Mouse (Mus musculus) ES-E14 (cell line): ENCODE measurements around the gene Gnas. TPM values are rescaled to one million over a fixed set of nuclear protein-coding genes. Genes with fewer than 3 reads are reported as not detected.

ENCODE experiments used
- DNase-seq: peaks from one replicate; pipeline ENCODE4 v3.0.0-alpha.2; 2013; ENCODE audit warnings: low read depth, low spot score
- H3K27ac ChIP-seq: 2 replicates; pipeline ENCODE4 v1.5.1; 2012; ENCODE audit warnings: low read depth, mild to moderate bottlenecking, low read length, moderate library complexity, mixed read lengths; ENCODE audit not compliant: poor library complexity, insufficient read depth, severe bottlenecking
- H3K36me3 ChIP-seq: 2 replicates; pipeline ENCODE4 v1.6.1; 2012; ENCODE audit warnings: mild to moderate bottlenecking, low read length, moderate library complexity, mixed read lengths; ENCODE audit not compliant: control insufficient read depth, poor library complexity, insufficient read depth, severe bottlenecking
- H3K4me1 ChIP-seq, 2 experiments: fragments of 150-350 bp in 1 of 2; sonication (generic) in 1 of 2; 2 replicates each; pipeline ENCODE4 v1.6.1; 2012; ENCODE audit warnings: low read length in 2 of 2, mild to moderate bottlenecking in 1 of 2, mixed read lengths in 1 of 2; ENCODE audit not compliant: control insufficient read depth in 2 of 2, insufficient read depth in 2 of 2, poor library complexity in 1 of 2
- H3K4me3 ChIP-seq, 2 experiments: fragments of 150-350 bp in 1 of 2; sonication (generic) in 1 of 2; 2 replicates each; pipeline ENCODE4 v1.5.1; 2012; ENCODE audit warnings: low read length in 2 of 2, low read depth in 1 of 2, mild to moderate bottlenecking in 1 of 2, mixed read lengths in 1 of 2; ENCODE audit not compliant: insufficient read depth in 1 of 2, poor library complexity in 1 of 2, severe bottlenecking in 1 of 2
- H3K9ac ChIP-seq: 2 replicates; pipeline ENCODE4 v1.6.1; 2012; ENCODE audit warnings: low read depth, mild to moderate bottlenecking, low read length, mixed read lengths; ENCODE audit not compliant: poor library complexity, insufficient read depth, severe bottlenecking
- H3K9me3 ChIP-seq: fragments of 150-350 bp; sonication (generic); 2 replicates; pipeline ENCODE4 v1.6.1; 2012; ENCODE audit warnings: low read depth, mild to moderate bottlenecking, low read length; ENCODE audit not compliant: control insufficient read depth, insufficient read depth
- CHD2 ChIP-seq: IDR thresholded peaks from 2 replicates; pipeline ENCODE4 v1.6.1; 2014; ENCODE audit warnings: mild to moderate bottlenecking, low read depth, low read length, inconsistent platforms
- HCFC1 ChIP-seq: IDR thresholded peaks from 2 replicates; pipeline ENCODE4 v1.6.1; 2012; ENCODE audit warnings: low read length, inconsistent platforms, borderline replicate concordance; ENCODE audit not compliant: insufficient read depth
- MAFK ChIP-seq: IDR thresholded peaks from 2 replicates; pipeline ENCODE4 v1.6.1; 2014; ENCODE audit warnings: mild to moderate bottlenecking, low read depth, low read length, inconsistent platforms; ENCODE audit not compliant: insufficient read depth
- ZC3H11A ChIP-seq: IDR thresholded peaks from 2 replicates; pipeline ENCODE4 v1.6.1; 2012; ENCODE audit warnings: low read depth, mild to moderate bottlenecking, inconsistent platforms, low read length, borderline replicate concordance
- ZNF384 ChIP-seq: IDR thresholded peaks from 2 replicates; pipeline ENCODE4 v1.6.1; 2012; ENCODE audit warnings: low read depth, low read length, inconsistent platforms
- in situ Hi-C, 2 experiments: fragments of 600-800 bp; cut with MboI; formaldehyde crosslinking; loops; one replicate each; pipeline ENCODE4 v1.15.1; 2025; ENCODE audit warnings: low sequenced_read_pairs in 2 of 2, inconsistent platforms in 1 of 2; ENCODE audit not compliant: unreplicated experiment in 2 of 2
- total RNA-seq: library from RNA; depleted of rRNA; stranded (reverse); fragments of 300-350 nt; gene quantifications from 2 replicates; pipeline ENCODE4 v1.2.3, GENCODE M21; 2012

Gene Gnas
- total RNA-seq, 1 experiment, result 202 TPM

DNA sequence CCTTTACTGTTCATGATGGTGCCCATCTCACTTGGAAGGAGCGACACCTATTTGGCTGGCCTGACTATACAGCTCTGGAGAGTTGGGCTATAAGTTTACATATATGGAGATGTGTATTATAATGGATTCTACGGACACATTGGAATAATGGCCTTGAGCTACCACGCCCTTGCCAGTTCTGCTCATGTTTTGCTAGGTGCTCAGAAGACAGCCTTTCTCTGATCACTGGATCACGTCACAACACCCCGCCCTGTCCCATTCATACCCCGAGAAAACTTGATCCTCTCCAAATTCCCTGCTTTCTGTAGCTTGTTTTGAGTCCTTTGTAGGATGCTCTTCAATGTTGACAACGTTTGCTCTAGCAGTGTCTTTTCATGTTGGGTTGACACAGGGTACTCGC is 19.9 kb upstream of the Gnas start:
- DNase-seq, result no peak
- Histone ChIP-seq H3K4me3 (no peak overlapping the region), H3K36me3 (peaks cover 12% of the 10 kb centered on the region), H3K9me3 (no peaks in the 10 kb centered on the region), H3K27ac (no peak overlapping the region), H3K4me1 (peaks cover 20 to 31% of the 10 kb centered on the region in 2 experiments), H3K9ac (no peak overlapping the region)
- in situ Hi-C loops, result no loop called here
- no peak for TF ChIP-seq ZNF384
- TF ChIP-seq ZC3H11A, result no peak
- no peak for TF ChIP-seq MAFK
- TF ChIP-seq CHD2, result no peak
- no peak for TF ChIP-seq HCFC1

GRCm38 (mm10) chr2:174270416-174270815 is 13.7 kb upstream of the Gnas start:
- Histone ChIP-seq H3K4me1 (peaks cover 0 to 3% of the 10 kb centered on the region in 2 experiments; a peak in 2 of 4 replicates), H3K36me3 (peaks cover 16% of the 10 kb centered on the region), H3K27ac (no peak overlapping the region), H3K9ac (no peak overlapping the region), H3K9me3 (no peaks in the 10 kb centered on the region), H3K4me3 (no peak overlapping the region)
- no peak for TF ChIP-seq CHD2
- TF ChIP-seq ZNF384, result no peak
- TF ChIP-seq ZC3H11A, result no peak
- no peak for TF ChIP-seq MAFK
- TF ChIP-seq HCFC1, result no peak
- in situ Hi-C loops, result no loop called here
- DNase-seq, result no peak

DNA sequence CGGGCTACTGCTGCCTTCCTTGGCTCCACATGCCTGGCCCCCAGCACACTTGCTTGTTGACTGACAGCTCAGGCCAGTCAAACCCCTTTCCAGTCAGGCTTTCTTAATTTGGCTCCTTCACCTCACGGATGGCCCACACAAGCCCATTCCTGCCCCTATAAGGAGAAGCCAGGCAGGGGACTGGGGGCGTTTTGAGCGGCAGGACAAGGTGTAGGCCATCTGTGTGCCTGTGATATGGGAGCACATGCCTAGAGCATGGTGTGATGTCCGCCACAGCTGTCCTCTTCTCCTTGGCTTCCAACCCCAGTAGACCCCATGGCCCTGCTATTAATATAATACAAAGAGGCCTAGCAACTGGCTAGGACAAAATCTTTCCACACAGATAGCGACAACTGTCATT is 12.7 kb upstream of the Gnas start:
- no peak overlapping the region for H3K27ac ChIP-seq
- TF ChIP-seq CHD2 (no peak), MAFK (no peak), HCFC1 (no peak), ZC3H11A (no peak), ZNF384 (no peak)
- no peak for DNase-seq
- no peak overlapping the region for H3K9ac ChIP-seq
- peaks cover 19% of the 10 kb centered on the region for H3K36me3 ChIP-seq
- no peak overlapping the region for H3K4me3 ChIP-seq
- H3K9me3 ChIP-seq, result no peaks in the 10 kb centered on the region
- in situ Hi-C loops, result no loop called here
- H3K4me1 ChIP-seq, result peaks cover 0 to 3% of the 10 kb centered on the region in 2 experiments; a peak in 2 of 4 replicates

- no peaks in the 10 kb centered on the region for H3K9me3 ChIP-seq
- H3K36me3 ChIP-seq, result peaks cover 8% of the 10 kb centered on the region
- H3K4me1 ChIP-seq, result peaks cover 0 to 3% of the 10 kb centered on the region in 2 experiments; a peak in 2 of 4 replicates
- no peak overlapping the region for H3K9ac ChIP-seq
- in situ Hi-C loops, result no loop called here
- DNase-seq, result no peak
- H3K27ac ChIP-seq, result no peak overlapping the region
- no peak overlapping the region for H3K4me3 ChIP-seq
- TF ChIP-seq CHD2, result no peak
- no peak for TF ChIP-seq ZC3H11A
- TF ChIP-seq MAFK, result no peak
- no peak for TF ChIP-seq HCFC1
- no peak for TF ChIP-seq ZNF384
These were observed 11.0 kb upstream of the Gnas start for GRCm38 (mm10) chr2:174273131-174273530.

DNA sequence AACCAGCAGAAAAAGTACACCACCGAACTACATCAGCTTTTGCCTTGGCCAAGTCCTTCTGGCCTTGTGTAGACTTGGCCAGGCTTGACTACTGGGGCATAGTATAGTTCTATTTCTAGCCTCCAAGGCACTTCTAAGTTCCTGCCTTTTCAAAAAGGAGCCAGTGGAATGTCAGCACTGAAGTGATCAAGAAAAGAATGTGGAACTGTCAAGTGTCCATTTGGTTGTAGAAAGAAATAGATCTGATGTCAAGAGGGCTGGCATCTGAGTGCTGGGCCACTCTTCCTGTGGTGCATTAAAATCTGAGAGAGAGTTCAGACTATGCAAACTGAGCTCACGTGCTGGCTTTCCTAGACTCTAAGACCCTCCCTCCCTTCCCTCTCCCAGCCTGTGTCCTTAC is 10.2 kb upstream of the Gnas start:
- Histone ChIP-seq H3K9me3 (no peaks in the 10 kb centered on the region), H3K36me3 (peaks cover 10% of the 10 kb centered on the region), H3K4me3 (no peak overlapping the region), H3K27ac (no peak overlapping the region), H3K9ac (no peak overlapping the region), H3K4me1 (peaks cover 0 to 3% of the 10 kb centered on the region in 2 experiments; a peak in 2 of 4 replicates)
- no peak for DNase-seq
- TF ChIP-seq ZNF384 (no peak), MAFK (no peak), ZC3H11A (no peak), CHD2 (no peak), HCFC1 (no peak)
- in situ Hi-C loops, result no loop called here
